Mouse (Mus musculus) kidney, adult 18-20 months (tissue): Measurements from ENCODE around the gene Megf8.
"Not testable (repeated sequence)": the region's sequence is repeated elsewhere in the genome, so short reads cannot be mapped to it uniquely, and the experiment has no call there.

Experiments
- DNase-seq: peaks from one replicate; pipeline ENCODE4 v3.0.0; 2021

Megf8 gene

DNA sequence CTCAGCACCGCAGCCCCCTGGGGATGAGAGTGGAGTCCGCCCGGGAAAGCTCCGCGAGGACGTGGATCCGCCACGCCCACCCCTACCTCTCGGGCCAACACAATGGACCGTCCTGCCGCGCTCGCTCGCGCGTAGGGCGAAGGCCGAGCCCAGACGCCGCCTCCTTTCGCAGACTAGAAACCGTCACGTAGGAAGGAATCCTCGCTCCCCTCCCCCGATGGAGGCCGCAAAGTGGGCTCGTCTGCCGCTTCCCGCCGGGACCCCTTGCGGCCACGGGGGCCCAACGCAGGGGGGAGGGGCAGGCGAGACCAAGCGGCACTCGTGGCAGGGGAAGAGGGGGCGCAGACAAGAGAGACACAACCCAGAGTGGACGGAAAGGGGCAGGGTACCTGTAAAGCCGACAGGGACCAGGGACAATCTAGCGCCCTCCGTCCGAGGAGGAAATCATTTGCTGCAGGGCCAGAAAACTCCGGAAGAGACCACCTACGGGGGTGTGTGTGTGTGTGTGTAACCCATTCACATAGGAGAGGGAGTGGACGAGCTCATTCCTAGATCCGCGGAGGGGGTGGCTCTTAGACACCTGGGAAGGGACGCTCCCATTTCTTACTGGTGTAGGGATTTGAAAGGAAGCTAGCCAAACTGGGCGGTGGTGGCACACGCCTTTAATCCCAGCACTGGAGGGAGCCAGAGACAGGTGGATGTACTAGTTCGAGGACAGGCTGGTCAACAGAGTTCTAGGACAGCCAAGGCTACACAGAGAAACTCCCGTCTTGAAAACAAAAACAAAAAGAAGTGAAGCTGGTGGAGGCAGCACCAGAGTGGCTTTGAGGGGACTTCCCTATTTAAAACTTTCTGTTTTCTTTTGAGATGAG is 19.3 kb upstream of the Megf8 start, which contains the start of gene Pafah1b3:
Pafah1b3 (minus strand) TSS at position 533 of the 872 bp plus-strand sequence.
- peak; percentile 78 for DNase-seq

DNA sequence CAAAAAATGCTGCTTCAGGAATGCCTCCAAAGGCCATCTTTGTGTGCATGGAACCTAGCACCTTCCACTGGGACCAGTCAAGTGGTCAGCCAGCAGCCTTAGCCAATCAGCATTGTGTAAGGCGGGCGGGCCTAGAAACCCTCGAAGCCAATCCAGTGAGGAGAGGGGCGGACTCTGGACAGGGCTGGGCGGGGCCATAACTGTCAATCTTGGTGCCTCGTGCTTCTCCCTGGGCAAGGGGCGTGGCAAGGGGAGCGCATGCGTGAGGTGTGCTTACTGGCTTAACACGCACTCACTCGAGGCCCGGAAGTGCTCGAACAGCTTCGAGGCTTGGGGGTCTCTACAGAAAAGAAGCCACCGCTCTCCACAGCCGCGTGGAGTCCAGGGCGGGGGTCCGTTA is 15.9 kb upstream of the Megf8 start, which contains the start of gene Prr19:
Prr19 (plus strand) TSS at position 349 of the 400 bp plus-strand sequence.
- no peak for DNase-seq

GRCm38 (mm10) chr7:25303003-25303684 is 13.8 kb upstream of the Megf8 start:
- no peak for DNase-seq

GRCm38 (mm10) chr7:25303685-25304006 is 13.3 kb upstream of the Megf8 start:
- no peak for DNase-seq

DNA sequence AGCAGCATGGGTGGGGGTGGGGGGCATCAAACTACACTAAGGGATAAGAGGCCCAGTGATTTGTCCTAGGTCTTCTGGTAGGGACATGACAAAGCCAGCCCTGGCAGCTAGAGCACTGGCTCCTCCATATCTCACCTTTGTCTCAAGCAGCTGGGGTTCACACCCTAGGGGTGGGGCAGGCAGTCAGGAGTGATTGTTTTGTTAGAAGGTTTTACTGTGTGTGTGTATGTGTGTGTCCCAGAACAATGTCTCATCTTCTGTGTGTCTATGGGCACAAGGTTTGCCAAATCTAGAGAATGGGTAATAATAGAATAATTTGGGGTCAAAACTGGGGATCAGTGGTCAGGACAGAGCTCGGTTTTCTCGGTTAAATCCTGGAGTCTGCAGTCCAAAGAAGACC is 11.5 kb upstream of the Megf8 start:
- DNase-seq: no peak

DNA sequence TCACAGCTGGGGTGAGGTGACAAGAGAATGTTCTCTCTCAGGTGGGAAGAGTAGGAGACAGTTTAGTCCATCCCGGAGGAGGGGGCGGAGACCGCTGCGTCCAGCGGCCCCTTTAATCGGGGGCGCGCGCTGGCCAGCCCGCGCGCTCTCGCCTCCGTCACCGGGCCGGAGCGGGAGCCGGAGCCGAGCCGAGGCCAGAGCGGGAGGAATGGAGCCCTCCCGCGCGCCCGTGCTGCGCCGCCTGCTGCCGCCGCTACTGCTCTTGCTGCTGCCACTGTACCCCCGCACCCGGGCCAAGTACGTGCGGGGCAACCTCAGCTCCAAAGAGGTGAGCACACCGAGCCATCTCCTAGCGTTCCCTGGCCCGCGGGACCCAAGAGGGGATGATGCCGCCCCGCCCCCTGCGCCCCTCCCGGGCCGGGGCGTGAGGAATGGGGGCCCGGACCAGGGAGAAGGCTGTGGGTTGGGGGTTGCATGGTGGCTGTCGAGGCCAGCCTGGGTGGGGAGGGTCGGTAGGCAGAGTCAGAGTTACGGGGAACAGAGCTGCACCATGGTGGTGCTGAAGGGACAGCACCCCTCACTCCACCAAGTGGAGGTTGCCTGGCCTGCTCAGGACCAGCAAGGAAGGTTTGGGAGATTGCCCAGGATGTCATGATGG is 10.9 kb upstream of the Megf8 start, which contains the start of gene Tmem145:
Tmem145 (plus strand) TSS at position 151 of the 658 bp plus-strand sequence.
- peak; percentile 41 for DNase-seq

DNA sequence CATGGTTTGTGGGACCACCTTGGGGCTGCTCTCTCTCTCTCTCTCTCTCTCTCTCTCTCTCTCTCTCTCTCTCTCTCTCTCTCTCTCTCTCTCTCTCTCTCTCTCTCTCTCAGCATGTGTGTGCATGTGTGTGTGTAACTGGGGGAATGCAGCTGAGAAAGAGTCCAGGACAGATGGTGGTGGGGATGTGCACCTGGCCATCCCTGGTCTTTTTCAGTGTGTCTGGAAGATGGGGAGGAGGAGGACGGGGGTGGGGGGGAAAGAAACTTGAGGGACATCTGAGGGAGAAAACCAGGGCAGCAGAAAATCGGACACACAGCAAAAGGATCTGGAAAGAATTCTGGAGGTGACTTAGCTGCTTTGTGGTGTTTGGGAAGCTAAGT is 10.4 kb upstream of the Megf8 start:
- no peak for DNase-seq

DNA sequence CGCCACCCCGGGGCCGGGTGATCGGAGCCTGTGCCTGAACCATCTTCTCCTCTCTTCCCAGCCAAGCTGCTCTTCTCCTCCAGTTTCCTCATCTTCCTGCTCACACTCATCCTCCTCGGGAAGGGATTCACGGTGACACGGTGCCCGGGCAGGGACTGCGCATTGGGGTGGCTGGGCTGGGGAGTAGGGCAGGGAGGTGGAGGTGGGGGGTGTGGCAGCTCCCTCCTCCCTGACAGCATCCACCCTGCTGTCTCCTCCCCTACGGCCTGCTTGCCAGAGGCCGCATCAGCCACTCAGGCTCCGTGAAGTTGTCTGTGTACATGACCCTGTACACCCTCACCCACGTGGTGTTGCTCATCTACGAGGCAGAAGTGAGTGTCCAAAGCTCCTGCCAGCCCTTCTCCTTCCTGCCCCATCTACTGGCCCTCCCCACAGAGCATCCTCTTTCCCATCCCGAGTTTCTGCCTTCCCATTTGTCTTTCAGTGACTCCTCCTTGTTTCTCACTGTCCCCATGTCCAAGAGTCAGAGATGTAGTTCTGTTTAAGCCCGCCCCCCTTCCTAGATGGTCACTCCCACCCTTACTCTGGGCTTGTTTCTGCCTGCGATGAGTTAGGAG is 8.2 kb upstream of the Megf8 start:
- no peak for DNase-seq

- no peak for DNase-seq
Observed at GRCm38 (mm10) chr7:25309425-25309824, 7.5 kb upstream of the Megf8 start.

GRCm38 (mm10) chr7:25311193-25311592 is 5.8 kb upstream of the Megf8 start:
- DNase-seq: no peak

DNA sequence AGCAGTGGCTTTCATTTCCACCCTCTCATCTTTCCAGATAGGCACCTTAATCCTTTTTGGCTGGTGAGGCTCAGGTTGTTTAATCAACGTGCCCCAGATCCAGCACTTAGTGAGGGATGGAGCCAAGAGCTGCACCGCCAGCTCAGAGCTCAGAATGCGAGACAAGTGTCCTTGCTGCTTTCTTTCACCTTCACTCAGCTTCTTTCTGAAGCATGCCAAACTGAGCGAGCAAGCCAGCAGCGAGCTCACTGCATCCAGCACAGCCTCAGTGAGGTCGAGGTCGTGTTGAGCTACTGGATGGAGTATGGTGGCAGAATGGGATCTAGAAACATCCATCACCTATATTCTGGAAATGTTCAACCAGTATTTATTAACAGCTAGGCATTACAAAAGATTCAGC is 3.6 kb upstream of the Megf8 start:
- DNase-seq: no peak

DNA sequence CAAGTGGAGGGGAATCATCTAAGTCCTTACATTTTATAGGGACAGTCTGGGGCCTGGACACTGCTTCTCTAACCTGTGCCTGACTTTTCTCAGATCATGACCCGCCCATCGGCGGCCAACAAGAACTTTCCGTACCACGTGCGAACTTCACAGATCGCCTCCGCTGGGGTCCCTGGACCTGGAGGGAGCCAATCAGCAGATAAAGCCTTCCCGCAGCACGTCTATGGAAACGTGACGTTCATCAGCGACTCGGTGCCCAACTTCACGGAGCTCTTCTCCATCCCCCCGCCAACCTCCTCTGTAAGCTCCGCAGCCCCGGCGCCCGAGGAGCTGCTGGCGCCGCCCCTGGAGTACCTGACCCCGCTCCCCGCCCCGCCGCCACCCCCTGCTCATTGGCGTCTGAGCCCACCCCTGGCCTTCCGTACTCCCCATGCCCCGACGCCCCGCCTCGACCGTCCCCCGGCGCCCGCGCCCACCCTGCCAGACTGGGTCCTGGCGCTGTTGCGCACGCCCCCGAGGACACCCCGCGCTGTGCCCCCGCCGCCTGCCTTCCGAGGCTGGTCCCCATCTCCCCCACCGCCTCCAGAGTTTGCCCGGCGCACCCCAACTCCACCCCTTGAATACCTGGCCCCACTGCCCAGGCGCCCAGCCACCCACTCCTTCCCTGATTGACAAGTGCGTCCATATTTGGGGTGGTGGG is 2.2 kb upstream of the Megf8 start:
- no peak for DNase-seq

DNA sequence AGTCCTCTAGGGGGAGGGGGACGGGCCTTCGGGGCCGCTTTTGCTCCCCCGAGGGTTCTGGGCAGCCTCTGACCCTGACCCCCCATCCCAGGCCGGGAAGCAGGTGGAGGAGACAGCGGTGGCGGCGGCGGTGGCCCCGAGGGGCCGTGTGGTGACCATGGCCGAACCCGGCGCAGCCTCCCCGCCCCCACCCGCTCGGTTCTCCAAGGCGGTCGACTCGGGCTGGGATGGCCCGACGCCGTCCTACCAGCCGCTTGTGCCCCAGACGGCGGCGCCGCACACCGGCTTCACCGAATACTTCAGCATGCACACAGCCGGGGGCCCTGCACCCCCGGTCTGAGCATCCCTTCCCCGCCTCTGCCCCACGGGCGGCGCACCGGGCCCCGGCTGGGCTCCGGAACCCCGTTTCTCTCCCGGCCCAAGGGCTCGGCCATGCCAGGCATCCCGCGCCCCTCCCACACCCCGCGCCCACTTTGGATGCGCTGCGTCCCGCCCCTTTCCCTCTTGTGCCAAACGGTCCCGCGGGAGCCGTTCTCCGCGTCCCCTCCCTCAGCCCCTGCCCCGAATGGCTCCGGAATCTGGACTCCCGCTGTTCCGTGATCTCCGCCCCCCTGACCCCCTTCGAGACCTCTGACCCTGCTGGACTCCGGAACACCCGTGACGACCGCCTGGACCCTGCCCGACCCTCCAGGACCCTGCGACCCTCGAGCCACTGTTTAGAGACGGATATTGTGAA is 1.5 kb upstream of the Megf8 start:
- peak; percentile 14 for DNase-seq

GRCm38 (mm10) chr7:25317446-25317999 is 559 bp downstream of the Megf8 start:
- DNase-seq: peak; percentile 21

DNA sequence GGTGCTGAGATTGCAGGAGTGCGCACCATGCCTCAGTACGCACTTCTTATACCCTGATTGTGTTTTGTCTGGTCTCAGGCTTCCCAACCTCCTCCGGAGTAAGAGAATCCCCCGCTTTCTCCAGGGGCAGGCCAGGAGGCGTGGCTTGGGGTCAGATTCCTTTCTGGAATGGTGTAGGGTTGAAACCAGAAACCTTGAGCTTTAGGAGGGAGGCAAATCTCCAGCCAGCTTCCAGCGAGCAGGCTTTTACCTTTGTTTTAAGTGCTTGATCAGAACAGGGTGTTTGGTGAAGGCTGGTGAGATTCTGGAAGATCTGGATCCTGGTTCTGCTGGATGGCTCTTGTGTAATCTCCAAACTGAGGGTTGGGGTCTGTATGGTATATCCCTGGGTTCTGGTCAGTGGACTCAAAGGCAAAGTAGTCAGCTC is 5.1 kb downstream of the Megf8 start:
- DNase-seq: no peak

DNA sequence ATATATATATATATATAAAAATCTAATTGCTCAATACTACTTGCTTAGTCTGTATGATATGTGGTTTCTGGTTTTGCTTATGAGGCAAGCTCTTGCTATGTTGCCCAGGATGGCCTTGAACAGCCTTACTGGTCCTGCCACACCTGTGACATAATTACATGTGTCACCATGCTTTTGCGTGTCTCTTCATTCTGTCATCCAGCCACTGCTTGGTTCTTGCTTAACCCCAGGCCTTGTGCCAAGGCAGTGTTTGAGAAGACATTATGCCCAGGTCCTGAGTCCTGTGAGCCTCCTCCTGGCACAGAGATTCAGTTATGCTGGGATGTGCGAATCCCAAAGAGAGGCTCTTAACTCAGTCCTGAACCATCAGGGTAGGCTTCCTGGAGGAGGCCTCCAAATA is 6.3 kb downstream of the Megf8 start:
- no peak for DNase-seq

- DNase-seq: not testable (repeated sequence)
Observed at GRCm38 (mm10) chr7:25325431-25325830, 8.5 kb downstream of the Megf8 start.

GRCm38 (mm10) chr7:25326233-25326632 is 9.3 kb downstream of the Megf8 start:
- DNase-seq: no peak

DNA sequence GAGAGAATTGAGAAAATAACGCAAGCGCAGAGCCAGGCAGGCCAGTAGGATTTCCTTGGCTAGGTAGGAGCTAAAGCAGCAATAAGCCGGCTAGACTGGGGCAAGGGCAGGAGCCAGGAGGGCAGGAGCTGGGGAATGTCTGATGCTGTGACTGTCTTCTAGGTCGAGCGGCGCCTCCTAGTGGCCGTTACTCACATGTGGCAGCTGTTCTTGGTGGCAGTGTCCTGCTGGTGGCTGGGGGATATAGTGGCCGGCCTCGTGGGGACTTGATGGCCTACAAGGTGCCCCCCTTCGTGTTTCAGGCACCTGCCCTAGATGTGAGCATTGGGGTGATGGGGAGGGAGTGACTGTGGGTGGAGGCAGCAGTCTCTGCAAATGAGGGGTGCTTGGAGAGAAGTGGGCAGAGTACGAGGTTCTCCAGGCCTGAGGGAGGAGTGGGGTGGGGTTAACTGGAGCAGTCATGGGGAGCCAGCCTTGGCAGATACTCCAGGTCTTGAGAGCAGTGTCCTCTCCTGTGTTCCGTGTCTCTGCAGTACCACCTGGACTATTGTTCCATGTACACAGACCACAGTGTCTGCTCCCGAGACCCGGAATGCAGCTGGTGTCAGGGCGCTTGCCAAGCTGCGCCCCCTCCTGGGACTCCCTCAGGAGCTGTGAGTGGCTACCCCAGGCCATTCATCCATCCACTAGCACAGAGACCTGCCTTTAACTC is 16.8 kb downstream of the Megf8 start:
- peak; percentile 82 for DNase-seq

- DNase-seq: no peak
Observed at GRCm38 (mm10) chr7:25334472-25334871, 17.5 kb downstream of the Megf8 start.

DNA sequence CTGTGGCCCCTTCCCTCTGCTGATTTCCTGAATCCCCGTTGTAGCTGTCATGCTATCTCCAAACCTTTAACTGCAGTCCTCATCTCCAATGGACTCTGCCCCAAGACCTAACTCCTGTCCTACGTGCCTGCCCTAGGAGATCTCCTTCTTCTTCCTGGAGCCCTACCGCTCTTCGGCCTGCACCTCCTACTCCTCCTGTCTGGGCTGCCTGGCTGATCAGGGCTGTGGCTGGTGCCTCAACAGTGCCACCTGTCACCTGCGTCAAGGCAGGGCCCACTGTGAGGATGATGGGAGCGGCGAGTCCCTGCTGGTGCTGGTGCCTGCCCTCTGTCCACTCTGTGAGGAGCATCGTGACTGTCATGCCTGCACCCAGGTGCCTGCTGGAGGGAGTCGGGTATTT is 22.4 kb downstream of the Megf8 start:
- no peak for DNase-seq
